Mouse (Mus musculus) retina, embryonic 14.5 days (tissue): Measurements from ENCODE around the gene Acoxl.
A peak's percentile ranks its signal among the peaks of the same experiment; 100 is the strongest.

Experiments
- DNase-seq: peaks from one replicate; pipeline ENCODE4 v3.0.0-alpha.2; 2015; ENCODE audit warnings: low spot score

Gene Acoxl

GRCm38 (mm10) chr2:127897718-127898117, 59.0 kb downstream of the Acoxl start:
- peak; percentile 41 for DNase-seq

- no peak for DNase-seq
These were observed 66.2 kb downstream of the Acoxl start for GRCm38 (mm10) chr2:127904918-127905317.

- DNase-seq: no peak
These were observed 68.5 kb downstream of the Acoxl start for GRCm38 (mm10) chr2:127906973-127907678.

GRCm38 (mm10) chr2:127907679-127908042, 69.0 kb downstream of the Acoxl start:
- DNase-seq: peak; percentile 64

- no peak for DNase-seq
These were observed 70.2 kb downstream of the Acoxl start for GRCm38 (mm10) chr2:127908881-127909280.

- no peak for DNase-seq
These were observed 71.1 kb downstream of the Acoxl start for GRCm38 (mm10) chr2:127909790-127910189.

GRCm38 (mm10) chr2:127911579-127911978, 72.9 kb downstream of the Acoxl start:
- no peak for DNase-seq

- DNase-seq: no peak
These were observed 75.4 kb downstream of the Acoxl start for GRCm38 (mm10) chr2:127914047-127914446.

GRCm38 (mm10) chr2:127916804-127917410, 78.2 kb downstream of the Acoxl start:
- DNase-seq: no peak

GRCm38 (mm10) chr2:127919740-127920139, 81.1 kb downstream of the Acoxl start:
- DNase-seq: no peak

- no peak for DNase-seq
These were observed 83.6 kb downstream of the Acoxl start for GRCm38 (mm10) chr2:127922036-127922901.

- no peak for DNase-seq
These were observed 84.5 kb downstream of the Acoxl start for GRCm38 (mm10) chr2:127923077-127923680.

- DNase-seq: no peak
These were observed 88.1 kb downstream of the Acoxl start for GRCm38 (mm10) chr2:127926679-127927324.

GRCm38 (mm10) chr2:127927452-127928273, 89.0 kb downstream of the Acoxl start:
- no peak for DNase-seq

- no peak for DNase-seq
These were observed 89.6 kb downstream of the Acoxl start for GRCm38 (mm10) chr2:127928279-127928678.

GRCm38 (mm10) chr2:127928871-127929270, 90.2 kb downstream of the Acoxl start:
- no peak for DNase-seq

GRCm38 (mm10) chr2:127929939-127930715, 91.5 kb downstream of the Acoxl start:
- DNase-seq: no peak

- DNase-seq: no peak
These were observed 92.9 kb downstream of the Acoxl start for GRCm38 (mm10) chr2:127931576-127931975.

GRCm38 (mm10) chr2:127933531-127933931, 94.9 kb downstream of the Acoxl start:
- no peak for DNase-seq

- no peak for DNase-seq
These were observed 98.4 kb downstream of the Acoxl start for GRCm38 (mm10) chr2:127937079-127937478.
